In genomic region chr7:132882343-132882742, GRCm38 (mm10) we compare ENCODE assay signal across 12 mouse cellular contexts. TPM values are rescaled to one million over a fixed set of nuclear protein-coding genes. Genes with fewer than 3 reads are reported as not detected.
A peak's percentile ranks its signal among the peaks of the same experiment; 100 is the strongest.
DNase-seq lines count a peak whose midpoint lies in the region; TF ChIP-seq lines count a peak whose summit lies in the region.
"Had no signal": no experiment of that assay in that cellular context is flagged by ENCODE, and none has a peak within 500 bp of the region (broad histone marks: within the 10 kb centered on the region; RNA-seq: fewer than 3 reads in every experiment).

No protein-coding gene starts in this region.

- no peak overlapping the region for H3K27ac ChIP-seq in left cerebral cortex, adult 2 months
- no peak overlapping the region for H3K27ac ChIP-seq in CH12.LX (ENCODE audit: insufficient read depth, low read depth)
- H3K27ac ChIP-seq: hindbrain, embryonic 12.5 days; liver, embryonic 15.5 days had no signal

- H3K4me1 ChIP-seq in CH12.LX (ENCODE audit: control insufficient read depth in 1 of 2, insufficient read depth in 2 of 2) = peaks cover 0 to 3% of the 10 kb centered on the region in 2 experiments; a peak in 2 of 4 replicates
- H3K4me1 ChIP-seq: hindbrain, embryonic 12.5 days; liver, embryonic 15.5 days had no signal

- H3K27me3 ChIP-seq in CH12.LX (replicated peaks) = no peaks in the 10 kb centered on the region
- H3K27me3 ChIP-seq: hindbrain, embryonic 12.5 days; liver, embryonic 15.5 days had no signal

- no peak overlapping the region for H3K4me3 ChIP-seq in left cerebral cortex, adult 2 months
- no peak overlapping the region for H3K4me3 ChIP-seq in CH12.LX (replicated peaks in 1 of 3; ENCODE audit: low read depth in 2 of 3, low read length in 2 of 3, poor library complexity in 1 of 3)
- H3K4me3 ChIP-seq: hindbrain, embryonic 12.5 days; liver, embryonic 15.5 days had no signal

- H3K79me2 ChIP-seq in CH12.LX (replicated peaks; ENCODE audit: control insufficient read depth, extremely low read depth, insufficient read depth, poor library complexity, severe bottlenecking) = no peaks in the 10 kb centered on the region

- no peak for DNase-seq in left cerebral cortex, adult 2 months (ENCODE audit: extremely low spot score in 1 of 2, low spot score in 2 of 2)
- no peak for DNase-seq in left cerebral cortex, postnatal 14 days (ENCODE audit: low spot score in 2 of 2)
- DNase-seq in CH12.LX (ENCODE audit: extremely low read depth) = peak; percentile 48
- DNase-seq in ZHBTc4 (ENCODE audit: low read depth, low spot score) = peak; percentile 71
- DNase-seq in naive thymus-derived CD4-positive, alpha-beta T cell, adult 2 months (ENCODE audit: low read depth) = peak; percentile 59
- no peak for DNase-seq in adipocyte (ENCODE audit: low spot score)
- DNase-seq in heart, postnatal 14 days = no peak
- DNase-seq: adrenal gland, postnatal 10 days; cerebellum, adult 9-11 months; right cerebral cortex, postnatal 4 days had no signal

- intact Hi-C loops in left cerebral cortex, adult 2 months (cut with DNase I) = no loop called here
- intact Hi-C loops in left cerebral cortex, postnatal 14 days (cut with DNase I) = no loop called here
- intact Hi-C loops in heart, postnatal 14 days (cut with DNase I) = no loop called here

- no peak overlapping the region for H3K4me2 ChIP-seq in CH12.LX (ENCODE audit: insufficient read depth, low read depth, poor library complexity, severe bottlenecking)
- H3K4me2 ChIP-seq: hindbrain, embryonic 12.5 days; liver, embryonic 15.5 days had no signal

- TF ChIP-seq CTCF in left cerebral cortex, adult 2 months (IDR thresholded peaks at IDR 0.05) = peak; percentile 40
- peak in 1 of 2 experiments; percentile 64; a peak in 2 of 4 replicates for TF ChIP-seq CTCF in CH12.LX (conservative IDR thresholded peaks at IDR 0.05 in 1 of 2, IDR thresholded peaks at IDR 0.05 in 1 of 2; ENCODE audit: low read depth in 2 of 2, low read length in 2 of 2)

- H3K36me3 ChIP-seq in CH12.LX (replicated peaks in 1 of 2; ENCODE audit: control insufficient read depth in 1 of 2, insufficient read depth in 1 of 2, low read length in 1 of 2) = peaks cover 69 to 80% of the 10 kb centered on the region in 2 experiments

- TF ChIP-seq POLR2A in CH12.LX (IDR thresholded peaks at IDR 0.05; ENCODE audit: low read depth, low read length) = no peak

- H3K9me3 ChIP-seq in CH12.LX (replicated peaks; ENCODE audit: low read length) = no peaks in the 10 kb centered on the region
- H3K9me3 ChIP-seq: hindbrain, embryonic 12.5 days; liver, embryonic 15.5 days had no signal

- no peak for TF ChIP-seq EP300 in CH12.LX (IDR thresholded peaks at IDR 0.05; ENCODE audit: low read length)

- dilution Hi-C loops in CH12.LX (cut with MboI; ENCODE audit: extremely low pct_ligation_motif_present, extremely low pct_unique_long_range_greater_than_20kb, low sequenced_read_pairs) = no loop called here

- in situ Hi-C loops in CH12.LX (cut with MboI; ENCODE audit: low pct_ligation_motif_present, low pct_unique_long_range_greater_than_20kb, low sequenced_read_pairs) = no loop called here

- no peak overlapping the region for H3K9ac ChIP-seq in CH12.LX (ENCODE audit: insufficient read depth, low read depth)
- H3K9ac ChIP-seq: hindbrain, embryonic 12.5 days; liver, embryonic 15.5 days had no signal

- TF ChIP-seq RAD21 in CH12.LX (IDR thresholded peaks at IDR 0.05; ENCODE audit: low read depth, low read length) = peak; percentile 51

TF ChIP-seq in CH12.LX, 34 proteins besides CTCF, POLR2A, EP300 and RAD21:
- no peak for TF ChIP-seq KAT2A (IDR thresholded peaks at IDR 0.05; ENCODE audit: insufficient replicate concordance, low read length)
- TF ChIP-seq PAX5 (IDR thresholded peaks at IDR 0.05; ENCODE audit: low read length) = no peak
- TF ChIP-seq MAFK (IDR thresholded peaks at IDR 0.05; ENCODE audit: insufficient replicate concordance, low read length) = no peak
- TF ChIP-seq SMC3 (IDR thresholded peaks at IDR 0.05; ENCODE audit: low read depth, low read length) = peak; percentile 34; the same call in 1 of the 2 replicates
- TF ChIP-seq ZC3H11A (IDR thresholded peaks at IDR 0.05; ENCODE audit: low read depth, low read length) = no peak

RNA-seq across cellular contexts. Expression of gene Abraxas2, which starts 23.3 kb away (rescaled TPM):
- 10 to 100 TPM; 26.6 to 27.6 TPM for total RNA-seq in left cerebral cortex, adult 2 months (2021)
- 10 to 100 TPM; 24.9 to 28.2 TPM for total RNA-seq in left cerebral cortex, postnatal 14 days (2021)
- total RNA-seq in CH12.LX (2012; rRNA removed) (20.5 and 21.3 TPM in 2 replicates), CH12.LX (2014; rRNA removed) (26.7 and 28.4 TPM in 2 replicates)
- 20.1 and 20.3 TPM in 2 replicates for polyA plus RNA-seq in CH12.LX (2012; ENCODE audit: insufficient read length, low read depth)
- total RNA-seq in heart, postnatal 14 days (2021) = 10 to 100 TPM; 19.2 to 20.8 TPM

RNA-seq across cellular contexts. Expression of gene Eef1akmt2, which starts 29.9 kb away (rescaled TPM):
- total RNA-seq in left cerebral cortex, adult 2 months (2021) = 10 to 100 TPM; 33.2 to 33.8 TPM
- total RNA-seq in left cerebral cortex, postnatal 14 days (2021) = 10 to 100 TPM; 29.3 to 31.2 TPM
- total RNA-seq in CH12.LX (2012; rRNA removed) (31.4 and 34.3 TPM in 2 replicates), CH12.LX (2014; rRNA removed) (87.2 and 94.8 TPM in 2 replicates)
- 35.9 and 39.8 TPM in 2 replicates for polyA plus RNA-seq in CH12.LX (2012; ENCODE audit: insufficient read length, low read depth)
- total RNA-seq in heart, postnatal 14 days (2021) = 10 to 100 TPM in 1 of 2 experiments, 1 to 10 TPM in 1; 9.5 to 10.9 TPM

RNA-seq across cellular contexts. Expression of gene Zranb1, which starts 48.6 kb away (rescaled TPM):
- total RNA-seq in left cerebral cortex, adult 2 months (2021) = 10 to 100 TPM; 43.3 to 47.2 TPM
- total RNA-seq in left cerebral cortex, postnatal 14 days (2021) = 10 to 100 TPM; 34.7 to 34.9 TPM
- 10.8 and 11.3 TPM in 2 replicates for total RNA-seq in CH12.LX (2012; rRNA removed)
- 17.6 and 22.0 TPM in 2 replicates for total RNA-seq in CH12.LX (2014; rRNA removed)
- polyA plus RNA-seq in CH12.LX (2012; ENCODE audit: insufficient read length, low read depth) = 11.6 and 11.7 TPM in 2 replicates
- 10 to 100 TPM; 31.0 to 31.5 TPM for total RNA-seq in heart, postnatal 14 days (2021)

Comparison
In these comparisons a context has a peak if more than half of its experiments do, and no peak if none do; other contexts are left out.
1. DNase-seq: peak in CH12.LX (single experiment), ZHBTc4 (single experiment) and naive thymus-derived CD4-positive, alpha-beta T cell, adult 2 months (single experiment); none in left cerebral cortex, adult 2 months (0 of 2), left cerebral cortex, postnatal 14 days (0 of 2), adipocyte (single experiment) and heart, postnatal 14 days (0 of 2).